Mouse (Mus musculus): ENCODE data around the gene Ngfr.
A peak's percentile ranks its signal among the peaks of the same experiment; 100 is the strongest.

The Ngfr gene

DNA sequence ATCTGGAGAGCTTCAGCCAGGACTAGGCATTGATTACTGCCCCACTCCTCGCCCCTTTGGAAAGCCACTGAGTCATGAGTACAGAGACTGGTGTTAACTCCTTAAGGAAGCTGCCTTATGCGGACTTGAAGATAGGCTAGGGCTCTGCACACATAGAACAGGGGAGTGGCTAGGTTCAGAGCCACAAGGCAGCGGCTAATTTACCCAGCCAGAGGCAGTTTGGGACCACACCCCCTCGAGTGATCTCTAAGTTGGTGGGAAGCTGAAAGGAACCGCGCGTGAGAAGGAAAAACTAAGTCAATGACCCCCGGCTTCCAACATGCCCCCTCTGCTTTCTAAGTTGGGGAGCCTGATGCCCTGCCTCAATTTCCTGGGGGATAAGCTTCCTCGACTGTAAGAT lies 2.9 kb downstream of the Ngfr start:
- H3K27me3 ChIP-seq (ENCODE audit: control insufficient read depth, insufficient read depth, low read length, poor library complexity, severe bottlenecking): no peaks in the 10 kb centered on the region
- no peak for DNase-seq (ENCODE audit: low read depth, low spot score)
- H3K36me3 ChIP-seq (ENCODE audit: control insufficient read depth, insufficient read depth, low read length, poor library complexity, severe bottlenecking): no peaks in the 10 kb centered on the region

DNA sequence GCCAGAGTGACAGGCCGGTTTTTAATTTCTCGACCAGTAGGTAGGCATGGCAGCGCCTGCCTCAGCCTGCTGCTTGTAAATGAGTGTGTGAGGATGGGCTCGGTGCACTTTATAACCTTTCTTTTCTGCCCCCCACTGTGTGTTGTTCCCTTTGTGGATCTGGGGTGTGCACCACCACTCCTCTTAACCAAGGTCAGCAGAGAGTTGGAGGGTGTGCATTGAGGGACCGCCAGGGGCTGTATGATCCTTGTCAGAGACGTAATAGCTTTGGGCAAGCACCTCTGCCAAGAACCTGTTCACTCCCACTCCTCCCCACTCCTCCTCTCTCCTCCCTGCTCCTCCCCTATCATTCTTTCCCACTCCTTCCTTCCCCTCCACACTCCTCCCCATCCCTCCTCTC lies 4.1 kb downstream of the Ngfr start:
- DNase-seq (ENCODE audit: low read depth, low spot score): no peak
- no peaks in the 10 kb centered on the region for H3K27me3 ChIP-seq (ENCODE audit: control insufficient read depth, insufficient read depth, low read length, poor library complexity, severe bottlenecking)
- no peaks in the 10 kb centered on the region for H3K36me3 ChIP-seq (ENCODE audit: control insufficient read depth, insufficient read depth, low read length, poor library complexity, severe bottlenecking)

DNA sequence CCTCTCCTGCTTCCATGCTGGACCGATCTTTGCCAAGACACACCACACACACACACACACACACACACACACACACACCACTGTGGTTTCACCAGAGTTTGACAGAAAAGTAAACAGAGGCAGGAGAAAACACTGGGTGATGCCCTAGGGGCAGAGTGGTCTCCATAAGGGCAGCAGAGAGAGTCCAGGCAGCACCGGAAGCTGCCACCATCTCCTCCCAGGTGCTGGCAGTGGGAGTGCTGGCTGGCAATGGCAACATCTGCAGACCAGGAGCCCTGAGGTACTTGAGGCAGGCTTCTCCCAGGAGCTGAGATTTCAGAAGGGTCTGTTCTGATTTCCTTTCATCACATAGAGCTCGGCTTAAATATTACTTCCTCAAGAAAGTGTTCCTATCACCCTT lies 5.3 kb downstream of the Ngfr start:
- DNase-seq (ENCODE audit: low read depth, low spot score): no peak
- Histone ChIP-seq H3K36me3 (ENCODE audit: control insufficient read depth, insufficient read depth, low read length, poor library complexity, severe bottlenecking) (no peaks in the 10 kb centered on the region), H3K27me3 (ENCODE audit: control insufficient read depth, insufficient read depth, low read length, poor library complexity, severe bottlenecking) (no peaks in the 10 kb centered on the region)

DNA sequence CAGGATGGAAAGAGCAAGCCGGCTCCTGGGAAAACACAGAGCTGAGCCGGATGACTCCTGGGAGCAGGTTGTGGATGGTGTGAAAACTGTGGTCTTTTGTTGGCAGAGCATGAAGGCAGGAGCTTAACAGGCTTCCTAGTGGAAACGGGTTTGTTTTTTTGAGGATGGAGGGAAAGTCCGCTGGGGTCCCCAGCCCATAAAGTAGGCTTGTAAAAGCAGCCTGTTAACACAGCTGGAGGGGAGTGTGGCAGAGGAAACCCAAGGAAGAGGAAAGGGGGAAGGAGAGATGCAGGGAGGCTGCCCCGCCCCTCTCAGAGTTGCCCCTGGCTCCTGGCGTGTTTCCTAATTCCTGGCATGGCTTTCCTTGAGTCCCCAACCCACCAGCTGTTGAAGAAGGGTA lies 8.1 kb downstream of the Ngfr start:
- H3K36me3 ChIP-seq (ENCODE audit: control insufficient read depth, insufficient read depth, low read length, poor library complexity, severe bottlenecking): no peaks in the 10 kb centered on the region; the same call in 1 of the 2 replicates
- no peak for DNase-seq (ENCODE audit: low read depth, low spot score)
- H3K27me3 ChIP-seq (ENCODE audit: control insufficient read depth, insufficient read depth, low read length, poor library complexity, severe bottlenecking): no peaks in the 10 kb centered on the region

DNA sequence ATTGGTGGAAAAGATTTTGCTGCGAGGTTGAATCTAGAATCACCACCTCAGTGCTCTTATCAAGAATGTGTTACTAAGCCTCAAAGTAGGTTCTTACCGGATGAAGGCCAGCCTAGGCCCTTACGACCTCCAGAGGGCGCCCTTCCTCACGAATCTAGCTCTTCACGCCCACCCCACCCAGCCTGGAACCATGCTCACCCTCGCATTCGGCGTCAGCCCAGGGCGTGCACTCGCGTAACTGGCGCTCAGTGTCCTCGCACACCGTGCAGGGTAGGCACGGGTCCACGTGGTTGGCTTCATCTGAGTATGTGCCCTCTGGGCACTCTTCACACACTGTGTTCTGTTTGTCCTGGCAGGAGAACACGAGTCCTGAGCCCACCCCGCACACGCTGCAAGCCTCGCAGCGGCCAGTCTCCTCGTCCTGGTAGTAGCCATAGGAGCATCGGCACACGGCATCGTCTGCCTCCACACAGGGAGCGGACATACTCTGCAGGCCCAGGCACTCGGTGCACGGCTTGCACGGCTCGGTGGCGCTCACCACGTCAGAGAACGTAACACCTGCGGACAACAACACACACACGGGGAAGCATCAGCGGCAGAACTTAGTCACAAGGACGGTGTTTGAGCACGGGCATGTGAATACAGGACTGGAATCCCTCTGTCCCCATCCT lies 9.6 kb downstream of the Ngfr start:
- DNase-seq (ENCODE audit: low read depth, low spot score): peak; percentile 82
- Histone ChIP-seq H3K36me3 (ENCODE audit: control insufficient read depth, insufficient read depth, low read length, poor library complexity, severe bottlenecking) (no peaks in the 10 kb centered on the region; the same call in 1 of the 2 replicates), H3K27me3 (ENCODE audit: control insufficient read depth, insufficient read depth, low read length, poor library complexity, severe bottlenecking) (no peaks in the 10 kb centered on the region)

DNA sequence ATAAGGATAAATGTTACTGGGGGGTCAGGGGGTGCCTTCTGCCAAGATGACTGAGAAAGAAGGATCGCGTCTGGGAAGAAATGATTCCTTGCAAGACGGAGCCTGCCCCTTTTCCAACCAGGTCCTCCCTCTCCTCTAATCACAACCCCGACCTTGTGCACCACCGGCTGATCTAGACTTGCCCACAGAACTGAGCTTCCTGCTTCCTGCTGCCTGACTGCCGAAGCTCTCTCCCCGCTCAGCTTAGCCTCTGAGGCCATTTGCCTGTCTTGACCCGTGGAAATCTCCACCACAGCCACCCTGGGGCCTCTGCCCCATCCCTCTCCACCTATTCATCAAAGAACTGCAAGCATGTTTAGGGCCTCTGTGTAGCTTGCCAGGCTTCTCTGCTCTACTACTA lies 11.2 kb downstream of the Ngfr start:
- DNase-seq (ENCODE audit: low read depth, low spot score): no peak
- Histone ChIP-seq H3K27me3 (ENCODE audit: control insufficient read depth, insufficient read depth, low read length, poor library complexity, severe bottlenecking) (no peaks in the 10 kb centered on the region), H3K36me3 (ENCODE audit: control insufficient read depth, insufficient read depth, low read length, poor library complexity, severe bottlenecking) (no peaks in the 10 kb centered on the region; the same call in 1 of the 2 replicates)

DNA sequence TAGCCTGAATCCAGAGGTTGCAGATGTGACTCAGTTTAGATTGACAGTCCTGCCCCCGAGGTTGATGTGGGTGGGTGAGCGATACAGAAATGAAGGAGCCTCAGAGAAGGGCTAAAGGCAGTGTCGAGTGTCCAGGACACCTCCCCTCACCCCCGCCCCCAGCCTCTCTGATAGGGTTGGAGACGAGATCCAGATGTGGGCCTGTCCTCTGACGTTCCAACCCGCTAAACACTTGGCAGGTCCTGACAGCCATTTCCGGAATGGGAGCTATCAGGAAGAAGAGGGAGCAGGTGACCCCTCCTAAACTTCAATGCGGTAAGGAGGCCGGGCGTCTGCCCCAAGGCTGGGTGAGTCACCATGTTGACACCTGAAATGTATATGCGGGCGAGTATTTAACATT lies 11.7 kb downstream of the Ngfr start:
- Histone ChIP-seq H3K36me3 (ENCODE audit: control insufficient read depth, insufficient read depth, low read length, poor library complexity, severe bottlenecking) (no peaks in the 10 kb centered on the region; the same call in 1 of the 2 replicates), H3K27me3 (ENCODE audit: control insufficient read depth, insufficient read depth, low read length, poor library complexity, severe bottlenecking) (no peaks in the 10 kb centered on the region)
- no peak for DNase-seq (ENCODE audit: low read depth, low spot score)

DNA sequence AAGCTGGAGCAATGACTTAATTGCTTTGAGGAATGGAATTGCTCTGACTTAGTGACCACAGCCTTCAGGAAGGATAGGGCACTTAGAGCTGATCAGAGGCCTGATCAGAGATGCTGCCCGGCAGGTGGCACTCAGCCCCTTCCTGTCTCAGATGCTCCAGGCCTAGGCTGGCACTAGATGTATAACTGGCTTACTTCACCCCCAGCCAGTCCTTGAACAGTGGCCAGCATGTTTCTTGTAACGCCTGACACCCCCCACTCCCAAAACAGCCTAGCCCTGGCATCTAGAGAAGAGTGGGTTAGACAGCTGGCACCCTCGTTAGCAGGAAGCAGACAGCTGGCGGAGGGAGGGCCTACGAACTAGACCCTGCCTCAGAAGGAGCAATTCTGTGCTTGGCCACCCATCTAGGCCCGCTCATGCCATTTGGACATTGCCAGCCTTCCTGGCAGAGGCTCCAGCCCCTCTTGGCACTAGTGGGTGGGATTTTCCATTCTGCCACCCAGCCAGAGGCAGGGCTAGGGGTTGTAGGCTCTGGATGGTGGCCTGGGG lies 12.7 kb downstream of the Ngfr start:
- Histone ChIP-seq H3K27me3 (ENCODE audit: control insufficient read depth, insufficient read depth, low read length, poor library complexity, severe bottlenecking) (no peaks in the 10 kb centered on the region), H3K36me3 (ENCODE audit: control insufficient read depth, insufficient read depth, low read length, poor library complexity, severe bottlenecking) (no peaks in the 10 kb centered on the region; the same call in 1 of the 2 replicates)
- DNase-seq (ENCODE audit: low read depth, low spot score): no peak

DNA sequence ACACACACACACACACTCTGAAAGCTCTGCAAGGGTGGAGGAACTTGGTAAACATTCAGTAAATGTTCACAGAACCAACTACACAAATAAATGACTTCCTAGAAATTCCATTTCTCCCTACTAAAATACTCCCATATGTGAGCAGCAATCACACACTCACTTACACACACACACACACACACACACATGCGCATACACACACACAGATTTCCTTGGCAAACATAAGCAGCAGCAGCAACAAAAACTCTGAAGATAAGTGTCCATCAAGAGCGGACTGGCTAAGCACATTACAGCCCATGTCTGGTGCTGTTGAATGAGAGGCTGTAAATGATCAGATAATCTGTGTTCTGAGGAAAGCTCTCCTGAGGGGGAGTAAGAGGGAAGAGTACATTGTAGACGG lies 15.3 kb downstream of the Ngfr start:
- Histone ChIP-seq H3K36me3 (ENCODE audit: control insufficient read depth, insufficient read depth, low read length, poor library complexity, severe bottlenecking) (no peaks in the 10 kb centered on the region; the same call in 1 of the 2 replicates), H3K27me3 (ENCODE audit: control insufficient read depth, insufficient read depth, low read length, poor library complexity, severe bottlenecking) (no peaks in the 10 kb centered on the region)
- no peak for DNase-seq (ENCODE audit: low read depth, low spot score)

DNA sequence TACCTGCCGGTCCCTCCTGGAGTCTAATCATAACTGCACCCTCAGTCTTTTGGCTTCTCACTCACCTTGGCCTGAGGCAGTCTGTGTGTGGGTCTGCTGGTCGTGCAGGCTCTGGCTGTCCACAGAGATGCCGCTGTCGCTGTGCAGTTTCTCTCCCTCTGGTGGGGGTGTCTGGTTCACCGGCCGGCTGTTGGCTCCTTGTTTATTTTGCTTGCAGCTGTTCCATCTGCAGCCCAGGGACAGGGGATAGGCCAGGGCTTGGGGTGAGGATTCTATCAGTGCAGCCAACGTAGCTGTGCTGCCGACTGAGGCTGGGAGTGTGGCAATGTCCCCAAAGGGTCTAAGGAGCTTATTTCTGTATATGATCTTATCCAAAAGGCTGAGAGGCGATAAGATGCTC lies 15.8 kb downstream of the Ngfr start:
- H3K27me3 ChIP-seq (ENCODE audit: control insufficient read depth, insufficient read depth, low read length, poor library complexity, severe bottlenecking): no peaks in the 10 kb centered on the region
- no peaks in the 10 kb centered on the region; the same call in 1 of the 2 replicates for H3K36me3 ChIP-seq (ENCODE audit: control insufficient read depth, insufficient read depth, low read length, poor library complexity, severe bottlenecking)
- DNase-seq (ENCODE audit: low read depth, low spot score): no peak

DNA sequence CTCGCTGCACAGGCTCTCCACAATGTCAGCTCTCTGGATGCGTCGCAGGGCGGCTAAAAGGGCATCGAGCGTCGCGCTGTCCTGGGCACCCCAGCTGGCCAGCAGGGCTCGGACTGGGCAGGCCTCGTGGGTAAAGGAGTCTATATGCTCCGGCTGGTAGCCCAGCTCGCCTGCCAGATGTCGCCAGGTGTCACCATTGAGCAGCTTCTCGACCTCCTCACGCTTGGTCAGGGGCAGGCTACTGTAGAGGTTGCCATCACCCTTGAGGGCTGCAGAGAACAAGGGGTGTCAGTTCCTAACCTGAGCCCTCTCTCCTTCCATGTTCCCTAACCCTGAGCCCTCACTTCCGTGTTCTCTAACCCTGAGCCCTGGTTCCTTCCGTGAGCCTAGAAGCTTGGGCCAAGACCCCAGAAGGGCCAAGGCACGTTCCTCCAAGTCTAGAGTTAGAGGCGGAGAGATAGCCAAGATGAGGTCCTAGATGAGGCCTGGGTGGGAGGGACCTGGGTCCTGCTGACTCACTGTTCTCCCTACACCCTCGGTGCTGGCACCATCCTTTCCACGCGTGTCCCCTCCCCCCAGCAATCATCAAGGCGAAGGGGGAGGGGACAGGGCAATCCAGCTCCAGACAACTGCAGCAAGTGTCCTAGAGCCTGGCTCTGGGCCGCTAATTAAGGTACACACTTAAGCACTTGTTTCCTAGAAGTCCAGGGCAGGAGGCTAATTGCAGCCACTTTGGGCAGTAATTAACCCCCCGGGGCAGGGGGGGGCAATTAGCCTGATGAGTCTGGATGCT lies 16.5 kb downstream of the Ngfr start:
- DNase-seq (ENCODE audit: low read depth, low spot score): no peak
- Histone ChIP-seq H3K27me3 (ENCODE audit: control insufficient read depth, insufficient read depth, low read length, poor library complexity, severe bottlenecking) (no peaks in the 10 kb centered on the region), H3K36me3 (ENCODE audit: control insufficient read depth, insufficient read depth, low read length, poor library complexity, severe bottlenecking) (no peaks in the 10 kb centered on the region)

DNA sequence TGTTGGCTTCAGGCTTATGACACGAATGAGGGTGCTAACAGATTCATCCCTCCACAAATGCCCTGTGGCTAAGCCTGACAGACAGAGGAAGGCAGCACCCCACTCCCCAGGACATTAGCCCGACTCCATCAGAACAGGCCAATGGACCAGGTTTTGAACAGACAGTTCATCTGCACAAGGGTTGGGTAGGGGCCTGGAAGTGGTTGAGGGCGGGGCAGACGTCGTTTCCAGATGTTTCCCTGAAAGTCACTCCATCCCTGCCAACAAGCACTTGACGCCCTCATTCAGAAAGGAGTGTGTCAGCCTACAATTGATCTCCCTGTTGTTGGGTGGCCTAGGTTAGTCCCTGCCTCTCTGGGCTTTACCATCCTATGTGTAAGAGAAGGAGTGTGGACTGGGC lies 17.6 kb downstream of the Ngfr start:
- Histone ChIP-seq H3K27me3 (ENCODE audit: control insufficient read depth, insufficient read depth, low read length, poor library complexity, severe bottlenecking) (no peaks in the 10 kb centered on the region), H3K36me3 (ENCODE audit: control insufficient read depth, insufficient read depth, low read length, poor library complexity, severe bottlenecking) (no peaks in the 10 kb centered on the region)
- DNase-seq (ENCODE audit: low read depth, low spot score): no peak

DNA sequence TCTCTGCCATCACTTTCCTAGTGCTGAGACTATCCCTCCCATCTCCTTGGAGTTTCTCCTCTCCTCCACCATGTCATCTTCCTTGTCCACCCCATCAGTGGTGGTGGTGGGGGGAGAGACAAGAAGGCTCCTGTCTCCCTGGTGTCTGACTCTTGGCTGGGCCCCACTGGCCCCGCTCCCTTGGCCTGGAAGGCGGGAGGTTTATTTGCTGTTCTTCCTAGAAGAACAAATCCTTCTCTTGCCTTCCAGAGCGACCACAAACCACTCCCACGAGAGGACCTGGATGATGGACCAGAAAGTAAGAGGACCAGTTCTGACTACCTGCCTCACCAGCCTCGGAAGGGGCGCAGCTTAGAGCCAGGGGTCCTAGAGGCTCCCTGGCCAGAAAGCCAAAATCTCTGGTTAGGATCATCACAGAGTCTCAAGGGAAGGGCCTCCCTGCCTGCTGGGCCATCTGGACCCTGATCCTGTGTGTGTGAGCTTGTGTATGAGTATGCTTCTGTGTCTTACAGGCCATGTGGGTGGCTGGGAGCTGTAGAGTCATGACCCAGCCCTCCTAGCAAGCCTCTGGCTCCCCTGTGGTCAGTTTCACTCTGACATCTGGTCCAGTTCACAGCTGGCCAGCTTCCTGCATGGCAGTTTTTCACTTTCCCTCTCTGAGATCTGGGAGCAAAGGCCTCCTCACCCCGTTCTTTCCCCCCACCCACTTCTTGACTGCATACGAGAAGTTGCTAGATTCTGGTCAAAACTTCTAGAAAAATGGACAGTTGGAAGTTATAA lies 19.4 kb downstream of the Ngfr start:
- H3K36me3 ChIP-seq (ENCODE audit: control insufficient read depth, insufficient read depth, low read length, poor library complexity, severe bottlenecking): no peaks in the 10 kb centered on the region
- DNase-seq (ENCODE audit: low read depth, low spot score): no peak

DNA sequence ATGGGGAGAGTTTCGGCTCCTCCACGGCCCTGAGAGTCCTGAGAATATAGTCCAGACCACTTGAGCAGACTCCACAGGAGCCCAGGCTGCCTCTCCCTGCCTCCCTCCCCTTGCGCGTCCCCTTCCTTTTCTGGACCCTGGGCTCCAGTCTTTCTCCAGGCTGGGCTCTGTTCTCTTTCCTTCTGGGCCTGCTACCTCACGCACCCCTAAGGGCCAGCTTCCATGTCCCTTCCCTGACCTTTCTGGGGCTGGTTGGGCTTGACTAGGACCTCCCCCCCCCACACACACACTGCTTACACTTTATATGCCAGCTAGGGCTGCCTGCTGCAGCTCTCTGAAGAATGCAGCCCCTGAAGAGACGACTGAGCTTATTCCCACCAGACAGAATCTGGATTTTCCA lies 20.2 kb downstream of the Ngfr start:
- DNase-seq (ENCODE audit: low read depth, low spot score): no peak
- Histone ChIP-seq H3K36me3 (ENCODE audit: control insufficient read depth, insufficient read depth, low read length, poor library complexity, severe bottlenecking) (no peaks in the 10 kb centered on the region), H3K27me3 (ENCODE audit: control insufficient read depth, insufficient read depth, low read length, poor library complexity, severe bottlenecking) (no peaks in the 10 kb centered on the region)

More for the DNA sequence above, 19.4 kb downstream of the Ngfr start:
- H3K27me3 ChIP-seq (ENCODE audit: control insufficient read depth, insufficient read depth, low read length, poor library complexity, severe bottlenecking): no peaks in the 10 kb centered on the region

DNA sequence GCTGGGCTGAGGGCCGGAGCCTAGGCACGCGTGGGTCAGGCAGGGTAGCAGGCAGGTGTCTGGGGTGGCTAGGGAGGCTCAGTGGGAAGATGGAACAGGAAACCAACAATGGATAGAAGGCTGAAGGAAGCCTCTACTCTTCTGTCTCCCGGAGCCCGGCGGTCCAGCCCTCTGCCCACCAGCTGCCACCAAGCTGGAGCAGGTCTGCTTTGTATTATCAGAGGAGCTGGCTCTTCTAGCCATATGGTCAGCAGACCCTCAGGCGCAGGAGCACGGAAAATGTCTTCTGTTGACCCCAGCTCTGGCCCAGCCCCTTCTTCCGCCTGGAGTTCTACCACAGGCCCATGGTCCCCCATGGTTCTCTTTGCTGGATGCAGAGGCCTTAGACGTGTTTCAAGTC lies 22.2 kb downstream of the Ngfr start:
- no peak for DNase-seq (ENCODE audit: low read depth, low spot score)
- Histone ChIP-seq H3K36me3 (ENCODE audit: control insufficient read depth, insufficient read depth, low read length, poor library complexity, severe bottlenecking) (no peaks in the 10 kb centered on the region), H3K27me3 (ENCODE audit: control insufficient read depth, insufficient read depth, low read length, poor library complexity, severe bottlenecking) (no peaks in the 10 kb centered on the region)
